Mouse (Mus musculus): ENCODE data around the gene Cxcl10. TPM values are rescaled to one million over a fixed set of nuclear protein-coding genes. Genes with fewer than 3 reads are reported as not detected.

Cxcl10 gene
- polyA plus RNA-seq, 1 experiment: 7.0 TPM

- peak; percentile 98 for DNase-seq (ENCODE audit: low read depth)
Observed at GRCm38 (mm10) chr5:92321631-92322400, 26.9 kb downstream of the Cxcl10 start.

- DNase-seq (ENCODE audit: low read depth): no peak
Observed at GRCm38 (mm10) chr5:92318596-92318995, 30.1 kb downstream of the Cxcl10 start.

GRCm38 (mm10) chr5:92318119-92318518 is 30.6 kb downstream of the Cxcl10 start:
- DNase-seq (ENCODE audit: low read depth): no peak

GRCm38 (mm10) chr5:92313776-92314175 is 34.9 kb downstream of the Cxcl10 start:
- DNase-seq (ENCODE audit: low read depth): no peak

- no peak for DNase-seq (ENCODE audit: low read depth)
Observed at GRCm38 (mm10) chr5:92312046-92312715, 36.5 kb downstream of the Cxcl10 start.

- DNase-seq (ENCODE audit: low read depth): no peak
Observed at GRCm38 (mm10) chr5:92309681-92310511, 38.8 kb downstream of the Cxcl10 start, which contains the start of gene Sdad1. Gene Sdad1, minus strand, starts transcription at chr5:92310479.

GRCm38 (mm10) chr5:92304291-92304690 is 44.4 kb downstream of the Cxcl10 start:
- no peak for DNase-seq (ENCODE audit: low read depth)

- no peak for DNase-seq (ENCODE audit: low read depth)
Observed at GRCm38 (mm10) chr5:92302149-92302840, 46.4 kb downstream of the Cxcl10 start.

Other genes starting within 250 kb of the Cxcl10 start
- 55.8 and 57.1 TPM in 2 replicates for gene Uso1, start 211.0 kb downstream of the Cxcl10 start, polyA plus RNA-seq (2012; rRNA removed)
- not detected in 2 replicates for gene U90926, start 133.5 kb downstream of the Cxcl10 start, polyA plus RNA-seq (2012; rRNA removed)
- 0.38 and 0.58 TPM in 2 replicates for gene Ppef2, start 92.6 kb downstream of the Cxcl10 start, polyA plus RNA-seq (2012; rRNA removed)
- gene Naaa, start 70.7 kb downstream of the Cxcl10 start, polyA plus RNA-seq (2012; rRNA removed): 43.8 and 55.8 TPM in 2 replicates
- gene Sdad1, start 38.4 kb downstream of the Cxcl10 start, polyA plus RNA-seq (2012; rRNA removed): 9.0 and 12.7 TPM in 2 replicates
- gene Cxcl9, start 20.8 kb downstream of the Cxcl10 start, polyA plus RNA-seq (2012; rRNA removed): 25.1 and 33.4 TPM in 2 replicates
- 97.5 and 121 TPM in 2 replicates for gene Art3, start 17.1 kb downstream of the Cxcl10 start, polyA plus RNA-seq (2012; rRNA removed)
- 17.2 and 19.3 TPM in 2 replicates for gene Nup54, start 86.3 kb upstream of the Cxcl10 start, polyA plus RNA-seq (2012; rRNA removed)
- gene Scarb2, start 157.9 kb upstream of the Cxcl10 start, polyA plus RNA-seq (2012; rRNA removed): 26.6 and 33.0 TPM in 2 replicates
- gene Fam47e, start 206.2 kb upstream of the Cxcl10 start, polyA plus RNA-seq (2012; rRNA removed): 1.2 and 2.7 TPM in 2 replicates